In genomic region chr2:119190969-119191368, GRCm38 (mm10) we compare ENCODE assay signal across 16 mouse cellular contexts. TPM values are rescaled to one million over a fixed set of nuclear protein-coding genes. Genes with fewer than 3 reads are reported as not detected.
"Had no signal": no experiment of that assay in that cellular context is flagged by ENCODE, and none has a peak within 500 bp of the region (broad histone marks: within the 10 kb centered on the region; RNA-seq: fewer than 3 reads in every experiment).

No protein-coding gene starts in this region.

- H3K4me1 ChIP-seq: stomach, embryonic 15.5 days had no signal

- H3K9ac ChIP-seq: neural tube, embryonic 15.5 days; stomach, embryonic 15.5 days had no signal

- H3K27ac ChIP-seq: neural tube, embryonic 15.5 days; stomach, embryonic 15.5 days; stomach, postnatal 0 days had no signal

- H3K4me3 ChIP-seq: neural tube, embryonic 15.5 days; stomach, embryonic 15.5 days had no signal

- H3K4me2 ChIP-seq: neural tube, embryonic 15.5 days; stomach, embryonic 15.5 days had no signal

- H3K36me3 ChIP-seq: neural tube, embryonic 15.5 days; stomach, embryonic 15.5 days had no signal

- H3K27me3 ChIP-seq: neural tube, embryonic 15.5 days; stomach, embryonic 15.5 days had no signal

- H3K9me3 ChIP-seq: neural tube, embryonic 15.5 days; stomach, embryonic 15.5 days had no signal

- DNase-seq: retina, postnatal 1 day; right cerebral cortex, adult 18-20 months; right cerebral cortex, postnatal 14 days; right cerebral cortex, postnatal 25 days; right cerebral cortex, postnatal 4 days; spleen, adult 18-20 months; thymus, adult 18-20 months; thymus, adult 2 months; thymus, postnatal 14 days; thymus, postnatal 25 days; thymus, postnatal 36 days; thymus, postnatal 4 days had no signal

RNA-seq across cellular contexts. Expression of gene Gm14137, which starts 16.7 kb away (rescaled TPM):
- polyA plus RNA-seq: urinary bladder, adult 2 months had no signal
